Mouse (Mus musculus) liver, embryonic 14.5 days (tissue): Measurements from ENCODE around the gene Ssbp1. TPM values are rescaled to one million over a fixed set of nuclear protein-coding genes. Genes with fewer than 3 reads are reported as not detected.

Experiments used
- ATAC-seq: fragments of 200-750 bp; cut with Nextera tagmentation; 2 replicates; pipeline ENCODE4 v1.8.0; 2017; ENCODE audit warnings: moderate number of reproducible peaks, mild to moderate bottlenecking, moderate library complexity; ENCODE audit not compliant: insufficient read depth
- DNase-seq, 3 experiments: peaks; one replicate each; pipeline ENCODE4 v3.0.0-alpha.2; 2012 to 2013; ENCODE audit warnings: low read depth in 3 of 3, low spot score in 3 of 3
- H3K27ac ChIP-seq: fragments of 300-500 bp; sonication (generic); 2 replicates; pipeline ENCODE4 v1.5.1; 2014; ENCODE audit warnings: moderate library complexity, mild to moderate bottlenecking, control low read depth, inconsistent platforms
- H3K27me3 ChIP-seq: fragments of 300-500 bp; sonication (generic); 2 replicates; pipeline ENCODE4 v1.6.1; 2014; ENCODE audit warnings: mild to moderate bottlenecking, low read length, moderate library complexity; ENCODE audit not compliant: control insufficient read depth, insufficient read depth
- H3K36me3 ChIP-seq: fragments of 300-500 bp; sonication (generic); replicated peaks from 2 replicates; pipeline ENCODE4 v1.6.1; 2014; ENCODE audit warnings: low read depth; ENCODE audit not compliant: control insufficient read depth, insufficient read depth
- H3K4me1 ChIP-seq, 2 experiments: fragments of 200-500 bp in 1 of 2; fragments of 300-500 bp in 1 of 2; sonication (generic) in 1 of 2; replicated peaks; 2 replicates each; pipeline ENCODE4 v1.6.1; 2012 to 2014; ENCODE audit warnings: antibody characterized with exemption in 1 of 2, inconsistent platforms in 1 of 2, low read length in 1 of 2; ENCODE audit not compliant: control insufficient read depth in 2 of 2, insufficient read depth in 2 of 2
- H3K4me2 ChIP-seq: fragments of 300-500 bp; sonication (generic); 2 replicates; pipeline ENCODE4 v1.6.1; 2014; ENCODE audit warnings: low read depth, mild to moderate bottlenecking, control low read depth, moderate library complexity
- H3K4me3 ChIP-seq, 2 experiments: fragments of 200-500 bp in 1 of 2; fragments of 300-500 bp in 1 of 2; sonication (generic) in 1 of 2; 2 replicates each; pipeline ENCODE4 v1.5.1; 2012 to 2014; ENCODE audit warnings: low read depth in 2 of 2, low read length in 2 of 2, mild to moderate bottlenecking in 2 of 2, control low read depth in 1 of 2, inconsistent platforms in 1 of 2, moderate library complexity in 1 of 2; ENCODE audit not compliant: insufficient read depth in 1 of 2
- H3K9ac ChIP-seq: fragments of 300-500 bp; sonication (generic); replicated peaks from 2 replicates; pipeline ENCODE4 v1.6.1; 2014; ENCODE audit warnings: mild to moderate bottlenecking, control low read depth, moderate library complexity
- H3K9me3 ChIP-seq: fragments of 300-500 bp; sonication (generic); 2 replicates; pipeline ENCODE4 v1.6.1; 2016; ENCODE audit warnings: low read length, mixed read lengths; ENCODE audit not compliant: control insufficient read depth
- CTCF ChIP-seq: IDR thresholded peaks from 2 replicates; pipeline ENCODE4 v1.5.1; 2016; ENCODE audit warnings: antibody characterized with exemption, low read depth, control low read depth
- EP300 ChIP-seq: IDR thresholded peaks from 2 replicates; pipeline ENCODE4 v1.6.1; 2016; ENCODE audit warnings: antibody characterized with exemption, low read depth
- WGBS: fragments of 180-500 bp; shearing (Covaris S2); extraction: QIAGEN DNeasy Blood & Tissue Kit; methylation state at CpG from one replicate; pipeline ENCODE4 v1.1.7; 2014; ENCODE audit not compliant: insufficient replicate concordance; 5-methylcytosine and 5-hydroxymethylcytosine counted together
- polyA plus RNA-seq, 2 experiments: library from polyadenylated mRNA; depleted of rRNA in 1 of 2; stranded (reverse) in 1 of 2; unstranded in 1 of 2; fragments of >200 nt; fragmentation: Nextera tagmentation in 1 of 2; extraction: Ambion mirVana in 1 of 2; gene quantifications; 2 replicates each; pipeline versions ENCODE4 v1.2.1 to v1.2.3; 2012 to 2014

Ssbp1 gene
- polyA plus RNA-seq, 2 experiments = 37.0 to 75.1 TPM

GRCm38 (mm10) chr6:40438936-40439335 lies 32.2 kb upstream of the Ssbp1 start, which contains the start of gene Wee2:
Gene Wee2 (plus strand): TSS chr6:40439088.
- Histone ChIP-seq H3K4me2 (no peak within 1 kb of the TSS), H3K4me1 (no peaks in the 10 kb centered on the region), H3K9ac (no peak within 1 kb of the TSS), H3K36me3 (no peaks in the 10 kb centered on the region), H3K27ac (no peak within 1 kb of the TSS), H3K4me3 (no peak within 1 kb of the TSS), H3K27me3 (peaks cover 25% of the 10 kb centered on the region), H3K9me3 (no peaks in the 10 kb centered on the region)
- ATAC-seq (no peak), DNase-seq (no peak)
- TF ChIP-seq CTCF (no peak), EP300 (no peak)
- WGBS = 55% methylated on average over 5 of the region's 5 CpGs

DNA sequence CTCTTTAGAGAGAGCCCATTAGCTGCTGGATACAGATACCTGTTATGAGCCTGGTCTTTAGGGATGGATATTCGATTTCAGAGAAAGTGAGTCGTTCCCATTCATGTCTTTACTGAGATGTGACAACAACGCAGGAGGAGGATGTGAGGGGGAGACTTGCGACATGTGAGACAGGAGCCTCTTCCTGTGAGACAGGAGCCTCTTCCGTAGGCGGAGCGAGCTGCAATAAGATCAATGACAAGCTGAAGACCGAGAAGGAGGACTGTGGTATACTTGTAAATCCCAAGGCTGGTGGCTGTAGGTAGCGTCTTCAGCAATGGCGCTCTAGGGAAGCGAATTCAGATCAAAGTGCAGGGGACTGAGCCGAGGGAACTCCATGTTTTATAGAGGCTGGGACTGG lies 31.4 kb upstream of the Ssbp1 start:
- Histone ChIP-seq H3K4me1 (no peaks in the 10 kb centered on the region), H3K4me2 (no peak overlapping the region), H3K4me3 (no peak overlapping the region), H3K27ac (no peak overlapping the region), H3K36me3 (no peaks in the 10 kb centered on the region), H3K27me3 (peaks cover 20% of the 10 kb centered on the region), H3K9ac (no peak overlapping the region), H3K9me3 (no peaks in the 10 kb centered on the region)
- TF ChIP-seq CTCF (no peak), EP300 (no peak)
- WGBS = 14% methylated on average over 12 of the region's 12 CpGs
- DNase-seq = no peak
- ATAC-seq = no peak

- no peaks in the 10 kb centered on the region for H3K36me3 ChIP-seq
- DNase-seq (no peak), ATAC-seq (no peak)
- no peak overlapping the region for H3K4me2 ChIP-seq
- no peaks in the 10 kb centered on the region for H3K4me1 ChIP-seq
- no peak for TF ChIP-seq EP300
- no peak for TF ChIP-seq CTCF
- peaks cover 7% of the 10 kb centered on the region; the same call in 1 of the 2 replicates for H3K27me3 ChIP-seq
- H3K9me3 ChIP-seq = no peaks in the 10 kb centered on the region
- H3K27ac ChIP-seq = no peak overlapping the region
- WGBS = 62% methylated on average over 3 of the region's 3 CpGs
- H3K4me3 ChIP-seq = no peak overlapping the region
- H3K9ac ChIP-seq = no peak overlapping the region
Observed at GRCm38 (mm10) chr6:40441276-40441675, 29.9 kb upstream of the Ssbp1 start.

DNA sequence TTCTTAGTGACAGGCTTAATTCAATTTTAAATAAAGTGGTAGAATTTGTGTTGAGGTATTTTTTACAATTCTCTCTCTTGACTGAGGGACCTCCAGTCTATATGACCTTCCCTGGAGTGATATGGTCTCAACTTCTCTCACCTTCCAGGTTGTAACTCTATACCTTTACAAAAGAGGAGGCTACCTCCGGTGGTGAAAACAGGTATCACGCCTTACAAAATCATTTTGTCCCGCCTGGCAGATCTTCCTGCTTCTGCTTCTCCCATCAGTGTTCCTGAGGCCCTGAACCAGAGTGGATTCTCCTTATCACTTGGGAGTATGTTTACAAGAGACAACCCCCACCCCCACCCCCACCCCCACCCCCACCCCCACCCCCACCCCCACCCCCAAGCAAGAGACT lies 29.4 kb upstream of the Ssbp1 start:
- Histone ChIP-seq H3K4me3 (no peak overlapping the region), H3K27me3 (peaks cover 4% of the 10 kb centered on the region; the same call in 1 of the 2 replicates), H3K27ac (no peak overlapping the region), H3K36me3 (no peaks in the 10 kb centered on the region), H3K4me1 (no peaks in the 10 kb centered on the region), H3K9ac (no peak overlapping the region), H3K9me3 (no peaks in the 10 kb centered on the region), H3K4me2 (no peak overlapping the region)
- WGBS = 42% methylated on average over 3 of the region's 3 CpGs
- no peak for ATAC-seq
- DNase-seq = no peak
- TF ChIP-seq EP300 (no peak), CTCF (0 out of 2 replicates have a peak, but pooled peaks have one; percentile 11)

DNA sequence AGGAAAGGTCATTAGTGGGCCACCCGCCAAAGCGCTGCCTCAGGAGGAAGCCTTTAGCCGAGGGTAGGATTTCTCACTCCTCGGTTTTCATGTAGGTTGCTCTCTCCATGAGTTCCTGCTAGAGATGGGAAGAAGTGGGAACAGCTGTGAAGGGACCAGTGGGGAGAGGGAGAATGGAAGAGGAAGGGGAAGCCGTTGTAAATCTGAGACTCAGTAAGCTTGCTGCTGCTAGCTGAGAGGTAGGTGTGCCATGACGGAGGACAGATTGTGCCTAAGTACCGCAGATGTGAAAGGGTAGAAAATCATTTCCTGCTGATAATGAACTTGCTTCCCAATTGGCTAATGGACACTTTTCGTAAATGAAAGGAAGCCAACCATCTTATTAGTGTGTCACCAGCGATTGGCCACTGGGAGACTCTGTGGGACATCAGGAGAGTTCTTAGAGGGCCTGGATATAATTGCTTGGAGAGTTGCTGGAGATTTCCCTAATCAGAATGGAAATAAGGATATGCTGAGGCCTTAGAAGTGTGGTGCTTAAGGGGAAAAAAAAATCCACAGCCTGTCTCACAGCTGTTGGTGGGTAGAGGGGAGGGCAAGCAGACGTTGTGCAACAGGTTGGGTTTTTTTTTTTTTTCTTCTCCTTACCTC lies 27.7 kb upstream of the Ssbp1 start:
- WGBS = 22% methylated on average over 10 of the region's 10 CpGs
- DNase-seq = no peak
- no peaks in the 10 kb centered on the region for H3K9me3 ChIP-seq
- TF ChIP-seq EP300 (no peak), CTCF (no peak)
- H3K27me3 ChIP-seq = no peaks in the 10 kb centered on the region
- no peak overlapping the region for H3K9ac ChIP-seq
- no peak overlapping the region for H3K4me2 ChIP-seq
- no peaks in the 10 kb centered on the region for H3K36me3 ChIP-seq
- ATAC-seq = no peak
- H3K27ac ChIP-seq = no peak overlapping the region
- H3K4me1 ChIP-seq = no peaks in the 10 kb centered on the region
- no peak overlapping the region for H3K4me3 ChIP-seq
